Mouse (Mus musculus): Measurements from ENCODE around the gene Zfp384.

The Zfp384 gene

GRCm38 (mm10) chr6:125009129-125009180 lies at the start of gene Zfp384:
TSS of gene Zfp384 (plus strand) at chr6:125009145.
- DNase-seq: no peak

GRCm38 (mm10) chr6:124959960-124960359 lies 49.0 kb upstream of the Zfp384 start:
- no peak for DNase-seq

GRCm38 (mm10) chr6:124961021-124961420 lies 47.9 kb upstream of the Zfp384 start:
- DNase-seq: no peak

- no peak for DNase-seq
These were observed 44.3 kb upstream of the Zfp384 start for GRCm38 (mm10) chr6:124964638-124965037.

DNA sequence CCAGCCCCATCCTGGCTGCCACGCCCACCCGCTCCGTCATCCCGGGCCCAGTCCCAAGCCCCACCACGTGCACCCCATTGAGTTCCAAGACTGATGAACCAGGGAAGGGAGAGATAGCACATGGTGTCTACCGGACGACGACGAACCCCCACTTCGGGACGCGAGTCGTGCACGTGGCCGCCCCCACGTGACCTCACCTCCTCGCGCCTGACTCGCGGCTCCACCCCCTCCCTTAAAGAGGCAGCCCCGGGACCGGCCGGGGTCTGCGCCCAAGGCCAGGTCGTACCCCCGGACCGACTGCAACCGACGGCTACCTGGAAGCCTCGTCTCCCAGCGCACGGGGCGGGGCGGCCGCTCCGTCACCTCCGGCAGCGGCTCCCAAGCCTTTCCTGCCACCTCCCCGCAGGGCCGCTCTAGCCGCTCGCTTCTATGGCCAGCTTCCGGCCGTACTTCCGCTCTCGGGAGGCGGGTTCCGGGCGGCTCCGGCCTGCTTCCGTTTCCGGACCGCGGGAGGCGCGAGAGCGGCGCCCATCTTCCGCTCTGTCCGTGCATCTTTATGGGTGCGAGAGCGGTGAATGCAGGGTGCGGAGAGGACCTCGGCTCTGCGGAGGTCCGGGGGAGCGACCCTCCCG lies 43.7 kb upstream of the Zfp384 start, which contains the start of gene Cops7a:
Gene Cops7a, minus strand, starts transcription at position 451 of the 632 bp plus-strand sequence.
- peak; percentile 97 for DNase-seq

DNA sequence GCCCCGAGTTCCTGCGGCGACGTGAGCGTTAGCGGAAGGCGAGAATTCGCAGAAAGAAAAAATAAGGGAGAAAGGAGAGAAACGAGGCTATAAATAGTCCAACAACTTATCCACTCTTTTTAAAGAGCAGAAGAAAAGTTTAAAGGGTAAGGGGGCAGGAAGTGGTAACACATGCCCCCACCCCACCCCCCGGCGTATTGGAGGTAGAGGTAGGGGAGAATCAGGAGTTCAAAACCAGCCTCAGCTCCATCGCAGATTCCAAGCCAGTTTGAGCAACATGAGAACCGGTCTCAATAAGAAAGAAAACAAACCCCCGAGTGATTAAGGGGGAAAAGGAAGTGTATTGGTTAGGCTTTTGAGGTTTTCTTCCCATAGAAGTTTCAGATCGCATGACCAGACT lies 43.2 kb upstream of the Zfp384 start:
- DNase-seq: no peak

- no peak for DNase-seq
These were observed 42.4 kb upstream of the Zfp384 start for GRCm38 (mm10) chr6:124966466-124967118.

DNA sequence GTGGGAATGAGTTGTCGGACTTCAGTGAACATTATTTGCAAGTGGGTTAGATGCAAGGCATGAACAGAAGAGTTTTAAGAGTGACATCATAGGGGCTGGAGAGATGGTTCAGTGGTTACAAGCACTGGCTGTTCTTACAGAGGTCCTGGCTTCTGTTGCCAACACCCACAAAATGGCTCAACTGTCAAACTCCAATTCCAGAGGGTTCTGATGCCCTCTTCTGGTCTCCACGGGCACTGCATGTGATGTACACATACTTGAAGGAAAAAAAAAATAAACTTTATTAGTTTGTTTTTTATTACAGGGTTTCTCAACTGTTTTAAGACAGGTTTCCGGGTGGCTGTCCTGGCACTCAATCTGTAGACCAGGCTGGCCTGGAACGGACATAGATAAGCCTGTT lies 41.2 kb upstream of the Zfp384 start:
- peak; percentile 49 to 61 for DNase-seq

- DNase-seq: no peak
These were observed 16.7 kb upstream of the Zfp384 start for GRCm38 (mm10) chr6:124992241-124992640.

- no peak for DNase-seq
These were observed 15.6 kb upstream of the Zfp384 start for GRCm38 (mm10) chr6:124993365-124993764.

GRCm38 (mm10) chr6:124993876-124994275 lies 15.1 kb upstream of the Zfp384 start:
- no peak for DNase-seq

DNA sequence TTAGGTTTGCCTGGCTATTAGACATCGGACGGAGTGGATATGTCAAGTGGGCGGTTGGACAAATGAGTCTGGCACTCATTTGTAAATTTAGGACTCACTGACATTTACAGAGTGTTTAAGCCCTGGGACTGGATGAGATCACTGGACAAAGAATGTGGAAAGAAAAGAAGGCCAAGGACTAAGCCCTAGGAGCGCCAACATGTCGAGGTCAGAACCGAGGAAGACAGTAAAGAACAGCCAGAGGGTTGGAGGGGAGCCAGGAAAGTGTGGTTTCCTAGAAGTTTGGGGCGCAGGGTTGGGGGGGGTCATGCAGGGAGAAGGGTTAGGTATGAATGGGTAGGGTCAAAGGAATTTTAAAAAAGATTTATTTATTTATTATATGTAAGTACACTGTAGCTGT lies 13.7 kb upstream of the Zfp384 start:
- peak in 1 of 2 experiments; percentile 17 for DNase-seq

DNA sequence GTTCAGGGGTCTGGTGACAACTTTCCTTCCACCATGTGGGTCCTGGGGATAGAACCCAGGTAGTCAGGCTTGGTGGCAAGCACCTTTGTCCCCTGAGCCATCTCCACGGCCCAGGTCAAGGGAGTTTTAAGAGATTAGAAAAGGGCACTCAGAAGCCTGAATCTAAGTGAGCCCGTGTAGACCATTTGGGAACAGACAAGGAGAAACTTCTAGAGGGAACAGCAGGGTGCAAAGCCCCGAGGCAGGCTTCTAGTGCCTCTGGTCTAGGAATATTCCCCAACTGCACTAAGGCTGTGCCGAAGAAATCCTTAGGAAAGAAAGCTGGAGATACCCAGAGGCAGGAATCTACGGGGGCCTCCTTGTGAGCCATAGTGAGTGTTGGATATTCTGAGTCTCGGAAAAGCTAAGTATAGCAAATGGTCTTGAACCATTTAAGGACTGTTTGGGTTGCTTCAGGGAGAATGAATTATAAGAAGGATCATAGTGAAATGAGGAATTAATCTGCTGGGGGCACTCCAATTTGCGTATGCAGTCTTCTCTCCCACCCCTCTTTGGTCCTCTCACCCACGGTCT lies 13.0 kb upstream of the Zfp384 start:
- DNase-seq: peak in 1 of 2 experiments; percentile 16

GRCm38 (mm10) chr6:124996551-124997501 lies 12.1 kb upstream of the Zfp384 start, which contains the start of gene Pianp:
TSS of gene Pianp (plus strand) at chr6:124996694.
- peak; percentile 91 for DNase-seq

DNA sequence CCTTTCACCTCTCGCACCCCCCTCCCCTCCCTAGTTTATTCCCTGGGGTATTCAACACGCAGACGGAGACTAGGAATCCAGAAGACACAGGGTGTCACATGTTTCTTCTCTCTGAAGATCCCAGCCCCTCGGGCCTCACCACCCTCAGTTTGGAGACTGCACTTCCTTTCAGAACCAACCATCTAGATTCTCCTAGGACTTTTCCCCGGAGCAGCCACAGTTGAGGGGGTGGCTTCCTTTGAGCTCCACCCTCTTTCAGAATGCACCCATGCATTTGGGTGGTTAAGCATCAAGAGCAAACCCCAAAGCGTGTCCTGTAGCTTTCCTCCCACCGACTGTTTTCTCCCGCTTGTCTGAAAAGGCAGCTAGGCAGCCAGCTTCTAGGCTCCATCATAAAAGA lies 10.9 kb upstream of the Zfp384 start:
- peak; percentile 19 to 25 for DNase-seq

GRCm38 (mm10) chr6:124999091-124999490 lies 9.9 kb upstream of the Zfp384 start:
- no peak for DNase-seq

DNA sequence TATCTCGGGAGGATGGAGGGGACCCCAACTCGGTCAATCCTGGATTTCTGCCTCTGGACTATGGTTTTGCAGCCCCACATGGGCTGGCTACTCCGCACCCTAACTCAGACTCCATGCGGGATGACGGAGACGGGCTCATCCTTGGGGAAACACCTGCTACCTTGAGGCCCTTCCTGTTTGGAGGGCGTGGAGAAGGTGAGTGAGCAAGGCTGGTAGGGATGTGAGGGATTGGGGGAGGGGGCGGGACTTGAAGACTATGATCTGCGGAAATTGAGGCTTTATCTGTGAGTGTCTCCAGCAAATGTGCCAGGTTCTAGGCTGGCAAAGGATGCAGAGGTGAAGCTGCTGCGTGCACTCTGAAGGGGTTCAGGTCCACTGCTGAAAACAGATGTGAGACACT lies 9.4 kb upstream of the Zfp384 start:
- no peak for DNase-seq

GRCm38 (mm10) chr6:125003706-125004105 lies 5.2 kb upstream of the Zfp384 start:
- DNase-seq: no peak

- DNase-seq: no peak
These were observed 3.9 kb upstream of the Zfp384 start for GRCm38 (mm10) chr6:125005086-125005485.

DNA sequence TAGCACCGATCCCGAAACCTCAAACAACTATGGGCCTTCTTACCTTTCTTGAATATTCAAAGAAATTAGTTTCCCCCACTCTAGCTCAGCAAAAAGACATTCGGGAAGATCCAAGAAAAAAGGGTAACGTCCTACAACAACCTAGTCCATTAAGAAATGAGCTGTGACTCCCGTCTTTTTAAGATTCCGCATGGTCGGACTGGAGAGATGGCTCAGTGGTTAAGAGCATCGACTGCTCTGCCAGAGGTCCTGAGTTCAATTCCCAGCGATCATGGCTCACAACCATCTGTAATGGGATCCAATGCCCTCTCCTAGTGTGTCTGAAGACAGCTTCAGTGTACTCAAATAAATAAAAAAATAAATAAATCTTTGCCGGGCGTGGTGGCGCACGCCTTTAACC lies 885 bp upstream of the Zfp384 start:
- no peak for DNase-seq

DNA sequence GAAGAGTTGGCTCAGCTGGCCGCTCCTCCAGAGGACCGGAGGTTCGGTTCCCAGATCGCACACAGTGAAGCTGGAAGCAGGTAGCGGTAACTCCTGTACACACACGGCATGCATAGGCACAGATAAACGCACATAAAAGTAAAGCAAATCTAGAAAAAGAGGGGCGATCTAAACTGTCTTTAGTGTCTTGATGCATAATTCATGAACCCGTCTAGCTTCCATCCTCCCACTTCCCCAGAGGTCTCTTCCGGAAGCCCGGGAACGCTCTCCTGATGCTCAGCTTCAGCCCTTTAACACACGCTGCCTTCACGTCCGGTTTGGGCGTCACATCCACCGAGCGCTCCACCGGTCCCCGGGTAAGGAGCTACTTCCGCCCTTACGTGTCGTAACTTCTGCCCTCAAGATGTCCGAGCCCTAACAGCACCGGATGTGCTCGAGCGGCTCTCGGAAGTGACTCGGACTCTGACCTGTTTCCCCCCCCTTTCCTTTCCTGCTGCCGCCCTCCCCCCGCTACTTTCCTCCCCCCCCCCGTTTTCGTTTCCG lies 288 bp upstream of the Zfp384 start:
- peak; percentile 96 to 99 for DNase-seq

DNA sequence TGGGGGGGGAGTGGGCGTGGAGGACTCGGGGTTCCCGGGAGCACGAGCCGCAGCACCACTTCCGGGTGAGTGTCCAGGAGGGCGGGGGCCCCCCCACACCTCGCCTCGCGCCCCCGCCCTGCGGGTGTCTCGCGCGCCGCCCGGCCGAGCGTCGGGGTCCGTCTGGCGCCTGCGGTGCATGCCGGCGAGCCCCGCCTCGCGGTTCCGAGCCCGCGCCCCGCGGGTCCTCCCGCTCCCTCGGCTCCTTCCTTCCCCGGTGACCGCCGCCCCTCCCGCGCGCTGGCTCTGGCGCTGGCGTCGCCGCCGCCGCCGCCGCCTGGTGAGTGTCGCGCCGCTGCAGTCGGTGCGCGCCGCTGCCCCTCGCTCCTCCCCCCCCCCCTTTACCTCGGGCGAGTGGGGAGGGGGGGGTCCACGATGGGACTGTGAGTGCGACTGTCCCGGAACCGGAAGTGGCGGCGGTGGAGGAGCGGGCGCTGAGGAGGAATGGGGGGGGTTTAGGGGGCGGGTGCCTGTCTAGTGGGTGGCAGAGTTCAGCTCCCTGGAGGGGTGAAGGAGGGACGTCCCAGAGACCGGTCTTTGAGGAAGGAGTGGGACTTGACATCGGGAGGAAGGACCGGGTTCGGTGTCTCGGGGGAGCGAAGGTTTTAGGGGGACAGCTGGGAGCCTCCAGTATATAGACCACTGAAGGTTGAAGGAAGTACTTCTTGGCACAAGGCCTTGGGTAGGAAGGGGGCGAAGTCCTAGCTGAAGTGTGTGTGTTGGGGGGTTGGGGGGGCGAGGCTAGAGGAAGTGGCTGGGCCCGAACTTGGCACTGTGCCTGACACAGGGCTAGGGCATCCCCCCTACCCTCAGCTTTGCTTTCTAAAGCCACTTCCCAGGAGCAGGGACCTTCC lies 482 bp downstream of the Zfp384 start:
- DNase-seq: peak; percentile 79 to 84

Data from cerebellum, adult 18-20 months (tissue).